Mouse (Mus musculus): ENCODE measurements at regions not wholly inside any gene's neighbourhood (a gene's known extent, or its start where the extent isn't known, plus 50 kb on each side); places are given as distances from the start of the nearest gene placed in this dataset.

- DNase-seq, result no peak
- intact Hi-C loops (cut with DNase I), result no loop called here
Measured at GRCm38 (mm10) chr3:17201773-17202172, 746.4 kb upstream of the Cypt12 start.

- intact Hi-C loops (cut with DNase I), result no loop called here
- no peak for DNase-seq
Measured at GRCm38 (mm10) chr3:17214031-17214430, 734.2 kb upstream of the Cypt12 start.

- intact Hi-C loops (cut with DNase I), result no loop called here
- no peak for DNase-seq
Measured at GRCm38 (mm10) chr3:17216825-17217224, 731.4 kb upstream of the Cypt12 start.

DNA sequence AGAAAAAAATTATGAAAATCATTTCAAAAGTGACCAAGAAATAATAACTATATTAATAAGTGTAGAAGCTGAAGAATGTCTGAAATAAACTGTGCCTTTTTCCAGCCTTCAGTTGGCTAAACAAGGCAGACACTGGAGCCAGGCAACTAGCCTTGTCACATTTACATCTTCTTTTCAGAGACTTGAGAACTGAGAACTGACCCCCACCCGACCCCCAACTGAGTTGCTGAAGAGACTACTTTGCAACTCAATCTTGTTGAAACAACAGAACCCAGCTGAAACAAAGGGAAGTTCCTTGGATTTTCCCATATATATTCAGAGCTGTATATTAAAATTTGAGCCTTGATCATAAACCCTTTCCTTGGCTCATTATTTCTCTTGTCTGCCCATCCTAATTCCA, 709.8 kb upstream of the Cypt12 start:
- no peak for DNase-seq
- intact Hi-C loops (cut with DNase I), result no loop called here

- intact Hi-C loops (cut with DNase I), result no loop called here
- DNase-seq, result no peak
Measured at GRCm38 (mm10) chr3:17258397-17258796, 689.8 kb upstream of the Cypt12 start.

- intact Hi-C loops (cut with DNase I), result no loop called here
- no peak for DNase-seq
Measured at GRCm38 (mm10) chr3:17259093-17259492, 689.1 kb upstream of the Cypt12 start.

GRCm38 (mm10) chr3:17281231-17281630, 667.0 kb upstream of the Cypt12 start:
- intact Hi-C loops (cut with DNase I), result no loop called here
- no peak for DNase-seq

- DNase-seq, result no peak
- intact Hi-C loops (cut with DNase I), result no loop called here
Measured at GRCm38 (mm10) chr3:17282881-17283280, 665.3 kb upstream of the Cypt12 start.

GRCm38 (mm10) chr3:17317523-17317922, 630.7 kb upstream of the Cypt12 start:
- intact Hi-C loops (cut with DNase I), result no loop called here
- DNase-seq, result no peak

GRCm38 (mm10) chr3:17318450-17318849, 629.8 kb upstream of the Cypt12 start:
- no peak for DNase-seq
- intact Hi-C loops (cut with DNase I), result no loop called here

- intact Hi-C loops (cut with DNase I), result no loop called here
- DNase-seq, result peak; percentile 5 to 30
Measured at GRCm38 (mm10) chr3:17319213-17319612, 629.0 kb upstream of the Cypt12 start.

GRCm38 (mm10) chr3:17319931-17320330, 628.3 kb upstream of the Cypt12 start:
- DNase-seq, result no peak
- intact Hi-C loops (cut with DNase I), result no loop called here

DNA sequence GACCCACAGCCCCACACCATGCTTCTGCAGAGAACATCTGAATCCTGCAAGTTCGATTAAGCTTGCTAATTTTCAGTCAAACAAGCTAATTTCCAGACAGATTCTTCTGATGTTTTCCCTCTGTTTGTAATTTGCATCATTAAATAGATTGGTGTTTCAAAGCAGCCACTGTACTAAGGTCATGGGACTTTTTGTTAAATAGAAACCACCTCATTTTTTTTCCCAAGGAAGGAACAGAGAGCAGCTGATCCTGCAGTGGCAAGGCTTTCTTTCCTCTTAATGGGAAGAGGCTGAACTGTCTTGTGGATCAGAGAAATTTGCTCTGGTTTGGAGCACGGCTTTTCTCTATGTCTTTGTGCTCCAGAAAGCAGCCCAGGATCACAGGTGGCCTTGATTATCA, 625.9 kb upstream of the Cypt12 start:
- no peak for DNase-seq
- intact Hi-C loops (cut with DNase I), result no loop called here

GRCm38 (mm10) chr3:17324816-17325215, 623.4 kb upstream of the Cypt12 start:
- intact Hi-C loops (cut with DNase I), result no loop called here
- no peak for DNase-seq

- DNase-seq, result no peak
- intact Hi-C loops (cut with DNase I), result no loop called here
Measured at GRCm38 (mm10) chr3:17325821-17326220, 622.4 kb upstream of the Cypt12 start.

GRCm38 (mm10) chr3:17326292-17326691, 621.9 kb upstream of the Cypt12 start:
- intact Hi-C loops (cut with DNase I), result no loop called here
- no peak for DNase-seq

- no peak for DNase-seq
- intact Hi-C loops (cut with DNase I), result no loop called here
Measured at GRCm38 (mm10) chr3:17326774-17327173, 621.4 kb upstream of the Cypt12 start.

DNA sequence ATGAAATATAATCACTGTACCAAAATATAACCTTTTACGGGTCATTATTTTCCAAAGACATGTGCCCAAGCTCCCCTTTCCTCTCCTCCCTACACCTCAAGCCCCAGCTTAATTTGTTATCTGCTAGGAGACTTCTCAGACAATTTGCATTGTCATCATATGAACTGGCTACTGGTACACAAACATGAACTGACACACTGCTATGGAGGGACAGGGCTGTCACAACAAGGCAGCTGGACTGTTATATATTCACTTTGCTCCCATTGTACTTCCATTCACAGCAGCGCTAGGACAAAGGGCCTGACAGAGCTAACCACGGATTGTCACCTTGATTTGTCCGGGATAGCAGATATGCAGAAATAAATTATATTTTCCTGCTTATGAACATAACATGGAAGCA, 620.5 kb upstream of the Cypt12 start:
- DNase-seq, result no peak
- intact Hi-C loops (cut with DNase I), result no loop called here

DNA sequence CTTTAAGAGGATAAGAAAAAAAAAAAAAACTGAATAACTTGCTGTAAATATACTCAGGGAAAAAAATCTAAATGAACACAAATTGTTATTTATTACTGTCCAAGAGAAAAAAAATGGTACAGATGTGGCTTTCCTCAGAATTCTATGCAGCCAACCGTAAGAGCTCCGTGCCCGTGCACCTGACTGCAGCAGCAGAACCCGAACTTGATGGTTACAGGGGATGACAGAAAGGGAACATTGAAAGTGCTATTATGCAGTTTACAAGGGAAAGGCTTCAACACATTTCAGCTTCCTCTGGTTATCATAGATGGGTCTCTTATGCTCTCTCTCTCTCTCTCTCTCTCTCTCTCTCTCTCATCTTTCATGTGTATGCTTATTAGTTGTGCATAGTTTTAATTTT, 618.8 kb upstream of the Cypt12 start:
- intact Hi-C loops (cut with DNase I), result no loop called here
- DNase-seq, result no peak

- DNase-seq, result no peak
- intact Hi-C loops (cut with DNase I), result no loop called here
Measured at GRCm38 (mm10) chr3:17330429-17331373, 617.5 kb upstream of the Cypt12 start.

DNA sequence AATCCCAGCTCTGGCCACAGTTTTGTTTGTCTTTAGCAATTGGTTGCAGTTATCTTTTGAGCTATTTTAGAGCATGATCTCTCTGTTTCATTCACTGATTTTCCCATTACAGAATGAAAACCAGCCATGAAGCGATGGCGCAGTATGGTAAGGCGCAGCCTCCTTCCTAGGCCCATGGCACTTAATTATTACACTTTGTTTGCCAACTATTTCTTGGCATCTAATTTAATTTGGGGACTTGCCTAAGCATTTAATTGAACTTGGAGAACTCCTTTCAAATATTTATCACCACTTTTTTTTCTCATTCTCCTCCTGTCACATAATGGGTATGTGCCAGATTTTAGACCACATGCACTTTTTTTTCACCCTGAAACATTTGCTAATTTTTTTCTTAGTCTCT, 588.0 kb upstream of the Cypt12 start:
- DNase-seq, result no peak
- intact Hi-C loops (cut with DNase I), result no loop called here
